Mouse (Mus musculus) embryonic facial prominence, embryonic 13.5 days (tissue): ENCODE measurements around the gene Grcc10. TPM values are rescaled to one million over a fixed set of nuclear protein-coding genes. Genes with fewer than 3 reads are reported as not detected.

Source experiments
- ATAC-seq: fragments of 200-750 bp; cut with Nextera tagmentation; 2 replicates; pipeline ENCODE4 v1.8.0; 2017; ENCODE audit warnings: low read depth; ENCODE audit not compliant: insufficient number of reproducible peaks, insufficient read depth, low FRiP score, low TSS enrichment
- H3K27ac ChIP-seq: fragments of 300-500 bp; sonication (generic); 2 replicates; pipeline ENCODE4 v1.5.1; 2015; ENCODE audit warnings: moderate library complexity, mild to moderate bottlenecking, inconsistent platforms
- H3K27me3 ChIP-seq: fragments of 300-500 bp; sonication (generic); 2 replicates; pipeline ENCODE4 v1.6.1; 2015; ENCODE audit warnings: mild to moderate bottlenecking, inconsistent platforms
- H3K36me3 ChIP-seq: fragments of 300-500 bp; sonication (generic); 2 replicates; pipeline ENCODE4 v1.6.1; 2015; ENCODE audit warnings: mild to moderate bottlenecking, inconsistent platforms
- H3K4me1 ChIP-seq: fragments of 300-500 bp; sonication (generic); 2 replicates; pipeline ENCODE4 v1.6.1; 2015; ENCODE audit warnings: inconsistent platforms
- H3K4me2 ChIP-seq: fragments of 300-500 bp; sonication (generic); 2 replicates; pipeline ENCODE4 v1.6.1; 2015; ENCODE audit warnings: moderate library complexity, mild to moderate bottlenecking, inconsistent platforms
- H3K4me3 ChIP-seq: fragments of 300-500 bp; sonication (generic); 2 replicates; pipeline ENCODE4 v1.5.1; 2015; ENCODE audit warnings: mild to moderate bottlenecking, inconsistent platforms
- H3K9ac ChIP-seq: fragments of 300-500 bp; sonication (generic); 2 replicates; pipeline ENCODE4 v1.6.1; 2015; ENCODE audit warnings: mild to moderate bottlenecking, inconsistent platforms
- H3K9me3 ChIP-seq: fragments of 300-500 bp; sonication (generic); 2 replicates; pipeline ENCODE4 v1.6.1; 2016; ENCODE audit warnings: inconsistent platforms
- WGBS: fragments of 180-500 bp; shearing (Covaris S2); methylation state at CpG from one replicate; pipeline ENCODE4 v1.1.7; 2015; ENCODE audit warnings: mixed read lengths; 5-methylcytosine and 5-hydroxymethylcytosine counted together
- polyA plus RNA-seq: library from polyadenylated mRNA; unstranded; fragments of >200 nt; fragmentation: Nextera tagmentation; extraction: Ambion mirVana; gene quantifications from 2 replicates; pipeline ENCODE4 v1.2.1, GENCODE M21; 2015

Grcc10 gene
- 487 and 605 TPM in 2 replicates for polyA plus RNA-seq

GRCm38 (mm10) chr6:124740888-124741761, at the start of gene Grcc10:
Gene Grcc10, minus strand, starts transcription at chr6:124741374.
- Histone ChIP-seq H3K36me3 (peaks cover 36% of the 10 kb centered on the region), H3K4me1 (peaks cover 41% of the 10 kb centered on the region), H3K4me2 (peak within 1 kb of the TSS; percentile 78), H3K9me3 (no peaks in the 10 kb centered on the region), H3K27ac (peak within 1 kb of the TSS; percentile 99), H3K9ac (peak within 1 kb of the TSS; percentile 92), H3K27me3 (no peaks in the 10 kb centered on the region), H3K4me3 (peak within 1 kb of the TSS; percentile 65)
- ATAC-seq, result peak; percentile 71
- under 1% methylated on average over 41 of the region's 41 CpGs for WGBS

- Histone ChIP-seq H3K36me3 (no peaks in the 10 kb centered on the region), H3K27me3 (no peaks in the 10 kb centered on the region), H3K4me2 (no peak overlapping the region), H3K4me3 (no peak overlapping the region), H3K9me3 (no peaks in the 10 kb centered on the region), H3K4me1 (peaks cover 8% of the 10 kb centered on the region; the same call in 1 of the 2 replicates), H3K27ac (peak overlapping the region; percentile 55; the same call in 1 of the 2 replicates), H3K9ac (no peak overlapping the region)
- no peak for ATAC-seq
- 26% methylated on average over 4 of the region's 4 CpGs for WGBS
Measured at GRCm38 (mm10) chr6:124790121-124790520, 48.9 kb upstream of the Grcc10 start.

DNA sequence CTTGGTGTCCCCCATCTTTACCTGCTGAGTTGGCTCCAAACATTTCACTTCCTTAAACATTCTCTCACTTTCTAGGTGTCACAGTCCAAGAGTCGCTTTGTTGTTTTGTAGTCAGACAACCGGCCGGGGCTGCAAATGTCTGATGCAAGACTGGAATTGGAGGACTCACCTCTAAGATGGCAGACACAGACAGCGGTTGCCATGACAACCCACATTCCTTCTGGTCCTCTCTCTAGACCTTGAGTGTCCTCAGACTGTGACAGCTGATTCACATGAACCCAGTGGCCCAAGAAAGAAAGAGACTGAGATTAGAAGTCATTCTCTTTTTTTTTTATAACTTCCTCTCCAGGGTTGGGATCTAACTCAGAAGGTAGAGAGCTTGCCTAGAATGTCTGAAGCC, 48.3 kb upstream of the Grcc10 start:
- no peak for ATAC-seq

DNA sequence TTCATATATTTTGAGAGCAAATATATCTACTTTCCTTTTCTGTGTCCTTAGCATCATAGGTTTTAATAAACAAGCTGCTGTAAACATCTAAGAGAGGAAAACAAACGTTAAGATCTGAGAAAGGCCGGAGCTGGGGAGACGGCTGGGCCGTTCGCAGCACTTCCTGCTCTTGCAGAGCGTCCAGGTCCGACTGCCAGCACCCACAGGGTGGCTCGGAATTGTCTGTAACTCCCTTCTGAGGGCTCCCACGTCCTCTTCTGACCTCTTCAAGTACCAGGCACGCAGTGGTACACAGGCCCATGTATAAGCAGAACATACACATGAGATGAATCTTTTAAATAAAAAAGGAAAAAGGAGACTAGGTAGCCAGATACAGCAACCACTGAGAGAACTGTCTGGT, 46.5 kb upstream of the Grcc10 start:
- Histone ChIP-seq H3K27ac (no peak overlapping the region), H3K4me1 (peaks cover 9% of the 10 kb centered on the region; the same call in 1 of the 2 replicates), H3K4me2 (no peak overlapping the region), H3K9ac (no peak overlapping the region), H3K36me3 (no peaks in the 10 kb centered on the region), H3K9me3 (no peaks in the 10 kb centered on the region), H3K27me3 (no peaks in the 10 kb centered on the region), H3K4me3 (no peak overlapping the region)
- 81% methylated on average over 10 of the region's 10 CpGs for WGBS
- no peak for ATAC-seq

More for the DNA sequence above, 48.3 kb upstream of the Grcc10 start:
- Histone ChIP-seq H3K27ac (0 out of 2 replicates have a peak overlapping the region, but pooled peaks have one; percentile 1), H3K36me3 (no peaks in the 10 kb centered on the region), H3K9me3 (no peaks in the 10 kb centered on the region), H3K4me1 (peaks cover 8% of the 10 kb centered on the region; the same call in 1 of the 2 replicates), H3K4me2 (no peak overlapping the region), H3K9ac (no peak overlapping the region), H3K27me3 (no peaks in the 10 kb centered on the region), H3K4me3 (no peak overlapping the region)
- WGBS, result 87% methylated on average over 4 of the region's 4 CpGs

DNA sequence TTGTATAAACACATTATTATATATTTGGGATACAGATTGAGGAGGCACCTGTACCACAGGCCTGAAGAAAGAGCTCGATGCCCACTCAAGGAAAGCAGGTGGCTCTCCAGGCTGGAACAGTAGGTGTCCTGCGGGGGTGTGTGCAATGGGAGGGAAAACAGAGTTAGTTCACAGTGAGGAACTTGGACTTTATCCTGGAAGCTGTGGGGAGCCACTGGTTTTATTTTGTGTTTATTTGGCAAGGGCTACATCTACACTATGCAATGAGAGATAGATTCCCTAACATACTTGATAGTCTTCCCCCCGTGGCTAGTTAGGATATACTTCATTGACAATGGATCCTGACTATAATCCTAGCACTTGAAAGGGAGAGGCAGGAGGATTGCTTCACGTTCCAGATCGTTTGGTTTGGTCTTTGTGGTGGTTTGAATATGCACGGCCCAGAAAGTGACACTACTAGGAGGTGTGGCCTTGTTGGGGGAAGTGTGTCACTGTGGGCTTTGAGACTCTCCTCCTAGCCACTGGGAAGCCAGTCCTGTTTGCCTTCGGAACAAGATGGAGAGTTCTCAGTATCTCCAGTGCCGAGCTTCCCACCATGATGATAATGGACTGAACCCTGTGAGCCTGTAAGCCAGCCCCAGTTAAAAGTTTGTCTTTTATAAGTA, 45.7 kb upstream of the Grcc10 start:
- no peak overlapping the region for H3K9ac ChIP-seq
- no peak overlapping the region for H3K4me2 ChIP-seq
- H3K27me3 ChIP-seq, result no peaks in the 10 kb centered on the region
- H3K4me3 ChIP-seq, result no peak overlapping the region
- no peak overlapping the region for H3K27ac ChIP-seq
- no peaks in the 10 kb centered on the region for H3K36me3 ChIP-seq
- H3K9me3 ChIP-seq, result no peaks in the 10 kb centered on the region
- peaks cover 15% of the 10 kb centered on the region for H3K4me1 ChIP-seq
- 56% methylated on average over 8 of the region's 8 CpGs for WGBS
- ATAC-seq, result no peak

DNA sequence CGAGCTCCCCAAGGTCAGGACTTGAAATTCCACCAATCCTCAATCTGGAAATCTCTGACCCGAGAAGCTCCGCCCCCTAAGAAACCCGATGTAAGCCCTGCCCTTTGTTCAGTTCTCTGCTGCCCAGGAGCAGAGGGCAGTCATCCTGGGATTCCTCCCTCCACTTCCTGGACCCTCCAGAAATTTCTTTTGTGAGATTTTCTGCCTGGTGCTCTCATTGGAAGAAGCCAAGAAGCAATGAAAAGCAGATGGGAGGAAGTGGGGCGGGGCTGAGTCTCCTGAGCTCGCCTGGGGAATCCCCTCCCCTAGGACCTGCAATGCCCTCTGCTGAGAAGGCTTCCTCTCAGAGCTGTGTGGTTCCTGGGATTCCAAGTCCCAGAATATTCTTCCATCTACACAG, 41.3 kb upstream of the Grcc10 start:
- ATAC-seq, result no peak; the same call in 1 of the 2 replicates
- H3K4me2 ChIP-seq, result peak overlapping the region; percentile 43
- H3K27ac ChIP-seq, result peak overlapping the region; percentile 70
- no peaks in the 10 kb centered on the region for H3K36me3 ChIP-seq
- no peaks in the 10 kb centered on the region for H3K9me3 ChIP-seq
- 11% methylated on average over 6 of the region's 6 CpGs for WGBS
- H3K9ac ChIP-seq, result peak overlapping the region; percentile 28; the same call in 1 of the 2 replicates
- H3K4me3 ChIP-seq, result no peak overlapping the region
- peaks cover 23% of the 10 kb centered on the region for H3K4me1 ChIP-seq
- H3K27me3 ChIP-seq, result peaks cover 14% of the 10 kb centered on the region

GRCm38 (mm10) chr6:124780917-124781316, 39.7 kb upstream of the Grcc10 start:
- Histone ChIP-seq H3K4me1 (peaks cover 23% of the 10 kb centered on the region), H3K4me2 (no peak overlapping the region), H3K9me3 (no peaks in the 10 kb centered on the region), H3K27ac (no peak overlapping the region), H3K27me3 (peaks cover 14% of the 10 kb centered on the region), H3K4me3 (no peak overlapping the region), H3K36me3 (no peaks in the 10 kb centered on the region), H3K9ac (no peak overlapping the region)
- no peak for ATAC-seq
- WGBS, result 83% methylated on average over 7 of the region's 7 CpGs

GRCm38 (mm10) chr6:124779984-124780416, 38.8 kb upstream of the Grcc10 start:
- Histone ChIP-seq H3K4me1 (peaks cover 23% of the 10 kb centered on the region), H3K36me3 (no peaks in the 10 kb centered on the region), H3K9me3 (no peaks in the 10 kb centered on the region), H3K27ac (peak overlapping the region; percentile 28; the same call in 1 of the 2 replicates), H3K9ac (peak overlapping the region; percentile 58), H3K4me3 (peak overlapping the region; percentile 40), H3K4me2 (peak overlapping the region; percentile 69), H3K27me3 (peaks cover 14% of the 10 kb centered on the region)
- ATAC-seq, result no peak
- 6% methylated on average over 10 of the region's 10 CpGs for WGBS

DNA sequence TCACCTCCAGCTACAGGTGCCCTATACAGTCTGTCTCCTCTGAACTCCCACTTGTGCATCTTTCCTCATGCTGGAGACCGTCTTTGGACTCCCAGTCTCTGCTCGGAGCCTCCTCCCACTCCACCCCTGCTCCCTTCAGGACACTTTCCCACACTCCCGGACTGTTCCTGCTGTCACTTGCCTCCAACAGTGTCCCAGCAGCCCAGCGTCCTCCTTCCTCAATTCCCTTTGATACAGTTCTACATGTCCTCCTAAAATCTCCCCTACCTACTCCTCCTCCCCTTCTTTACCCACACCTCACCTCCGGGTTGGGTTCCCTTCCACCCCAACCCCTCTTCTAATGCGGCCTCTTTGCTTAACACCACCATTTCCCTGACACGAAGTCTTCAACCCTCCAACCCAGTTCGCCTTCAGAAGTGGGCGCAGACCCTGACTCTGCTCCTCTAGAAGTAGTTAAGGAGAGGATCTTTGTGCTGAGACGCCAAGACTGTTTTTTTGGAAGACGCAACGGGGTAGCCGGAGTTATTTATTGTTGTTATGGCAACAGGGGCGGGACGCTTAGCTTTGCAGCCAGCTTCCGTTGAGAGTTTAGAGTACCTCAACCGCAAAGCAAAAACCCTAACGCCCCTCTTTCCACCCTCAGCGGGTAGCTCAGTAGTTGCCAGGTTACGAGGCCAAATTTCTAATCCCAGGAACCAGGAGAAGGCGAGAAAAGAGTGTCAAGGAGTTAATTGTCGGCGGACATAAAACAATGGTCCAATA, 38.2 kb upstream of the Grcc10 start, which contains the start of gene Lrrc23:
Lrrc23 (minus strand) TSS at position 506 of the 762 bp plus-strand sequence.
- H3K27me3 ChIP-seq, result peaks cover 14% of the 10 kb centered on the region
- peak within 1 kb of the TSS; percentile 28; the same call in 1 of the 2 replicates for H3K27ac ChIP-seq
- peaks cover 23% of the 10 kb centered on the region for H3K4me1 ChIP-seq
- ATAC-seq, result peak; percentile 46; the same call in 1 of the 2 replicates
- peak within 1 kb of the TSS; percentile 58 for H3K9ac ChIP-seq
- H3K4me3 ChIP-seq, result peak within 1 kb of the TSS; percentile 40
- no peaks in the 10 kb centered on the region for H3K9me3 ChIP-seq
- no peaks in the 10 kb centered on the region for H3K36me3 ChIP-seq
- 3% methylated on average over 23 of the region's 23 CpGs for WGBS
- peak within 1 kb of the TSS; percentile 69 for H3K4me2 ChIP-seq

DNA sequence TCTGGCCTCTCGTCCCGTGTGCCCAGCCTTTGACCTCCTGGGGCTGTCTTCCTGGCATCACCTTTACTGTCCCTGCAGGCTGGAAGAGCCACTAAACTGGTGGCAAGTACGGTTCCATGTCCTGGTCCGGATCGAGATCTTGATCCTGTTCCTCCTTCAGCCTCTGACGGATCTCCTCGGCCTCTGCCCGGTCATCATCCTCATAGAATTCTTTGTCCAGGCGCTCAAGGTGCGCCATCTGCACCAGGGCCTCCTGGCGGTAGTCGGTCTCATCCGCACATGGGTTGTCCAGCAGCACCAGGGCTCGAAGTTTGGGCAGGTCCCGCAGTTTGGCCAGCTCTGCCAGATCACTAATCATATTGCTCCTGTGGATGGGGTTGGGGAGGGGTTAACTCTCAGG, 29.3 kb upstream of the Grcc10 start:
- 90% methylated on average over 15 of the region's 15 CpGs for WGBS
- Histone ChIP-seq H3K9me3 (no peaks in the 10 kb centered on the region), H3K27me3 (peaks cover 16% of the 10 kb centered on the region), H3K36me3 (0 out of 2 replicates have a peak, but pooled peaks cover 4% of the 10 kb centered on the region), H3K27ac (no peak overlapping the region), H3K9ac (no peak overlapping the region), H3K4me3 (no peak overlapping the region), H3K4me2 (no peak overlapping the region), H3K4me1 (peaks cover 30% of the 10 kb centered on the region)
- no peak for ATAC-seq

GRCm38 (mm10) chr6:124770013-124770412, 28.8 kb upstream of the Grcc10 start:
- peaks cover 30% of the 10 kb centered on the region for H3K4me1 ChIP-seq
- H3K27me3 ChIP-seq, result peaks cover 16% of the 10 kb centered on the region
- H3K27ac ChIP-seq, result no peak overlapping the region
- no peaks in the 10 kb centered on the region for H3K9me3 ChIP-seq
- peak overlapping the region; percentile 92 for H3K4me2 ChIP-seq
- ATAC-seq, result no peak
- peak overlapping the region; percentile 77 for H3K9ac ChIP-seq
- peak overlapping the region; percentile 61 for H3K4me3 ChIP-seq
- H3K36me3 ChIP-seq, result 0 out of 2 replicates have a peak, but pooled peaks cover 4% of the 10 kb centered on the region
- WGBS, result 60% methylated on average over 7 of the region's 7 CpGs
